15 mouse cellular contexts compared by ENCODE assay signal in the genomic region with DNA sequence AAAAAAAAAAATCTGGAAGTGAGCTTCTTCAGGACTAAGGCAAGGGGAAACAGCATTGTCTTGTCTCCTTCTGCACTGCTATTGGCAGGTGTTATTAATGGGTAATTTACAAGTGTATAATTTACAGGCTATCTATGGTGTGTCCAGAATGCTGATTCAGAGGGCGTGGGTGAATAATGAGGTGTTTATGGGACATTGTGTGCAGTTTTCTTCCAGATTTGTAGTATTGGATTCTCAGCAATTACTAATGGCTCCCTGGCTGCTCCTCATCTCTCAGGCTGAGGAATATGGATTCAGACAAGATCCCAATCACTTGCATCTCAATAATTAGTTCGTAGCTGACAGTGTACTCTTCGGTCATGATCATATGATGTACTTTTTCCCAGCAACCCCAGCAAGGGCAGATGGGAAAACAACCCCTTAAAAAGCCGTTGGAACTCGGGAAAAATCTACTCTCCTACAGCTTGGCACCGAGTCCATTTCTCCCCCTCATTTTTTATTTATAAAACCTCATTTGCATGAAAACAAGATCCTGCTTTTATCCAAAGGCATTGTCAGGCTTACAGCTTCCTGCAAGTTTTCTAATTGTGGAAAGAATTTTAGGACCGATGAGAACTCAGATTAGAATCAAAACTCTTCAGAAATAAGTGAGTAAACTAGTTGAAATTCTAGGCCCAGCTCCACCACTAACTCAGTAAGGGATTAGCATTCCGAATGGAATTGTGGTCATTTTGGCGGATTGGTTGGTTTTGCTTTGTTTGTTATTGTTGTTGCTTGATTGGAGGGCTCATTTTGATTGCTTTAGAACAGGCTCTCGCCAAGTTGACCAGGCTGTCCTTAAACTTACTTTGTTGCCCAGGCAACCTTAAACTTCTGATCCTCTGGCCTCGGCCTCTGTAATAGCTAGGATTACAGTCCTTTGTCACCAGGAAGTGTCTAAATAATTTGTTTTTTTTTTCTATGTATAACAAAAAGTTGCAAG.
DNase-seq lines count a peak whose midpoint lies in the region; ATAC-seq and TF ChIP-seq lines count a peak whose summit lies in the region.
"Had no signal": no experiment of that assay in that cellular context is flagged by ENCODE, and none has a peak within 500 bp of the region (broad histone marks: within the 10 kb centered on the region; RNA-seq: fewer than 3 reads in every experiment).

No protein-coding gene starts in this region.

- no peak overlapping the region for H3K27ac ChIP-seq in embryonic facial prominence, embryonic 11.5 days (replicated peaks; ENCODE audit: low read depth, low read length)
- H3K27ac ChIP-seq in embryonic facial prominence, embryonic 10.5 days (replicated peaks), result no peak overlapping the region
- peak overlapping the region; percentile 41 for H3K27ac ChIP-seq in forebrain, postnatal 0 days (ENCODE audit: low read depth, low read length)
- peak overlapping the region; percentile 69 for H3K27ac ChIP-seq in left cerebral cortex, adult 2 months

- DNase-seq in embryonic facial prominence, embryonic 11.5 days (ENCODE audit: low spot score), result peak; percentile 21
- DNase-seq in embryonic facial prominence, embryonic 10.5 days (ENCODE audit: low spot score), result no peak
- peak; percentile 41 for DNase-seq in Muller cell, postnatal 12 days (ENCODE audit: inconsistent ontology term)
- peak; percentile 59 for DNase-seq in forebrain, postnatal 0 days
- DNase-seq in left cerebral cortex, adult 2 months (ENCODE audit: extremely low spot score in 1 of 2, low spot score in 2 of 2), result peak; percentile 16 to 32
- DNase-seq in urinary bladder, adult 2 months (ENCODE audit: low spot score), result no peak
- DNase-seq in kidney, postnatal 10 days, result no peak
- DNase-seq in gastrocnemius, postnatal 4 days (ENCODE audit: low spot score in 2 of 2), result no peak
- DNase-seq: gastrocnemius, postnatal 10 days; heart, postnatal 14 days; kidney, adult 18-20 months; lung, embryonic 14.5 days; spleen, adult 18-20 months had no signal

- H3K27me3 ChIP-seq in embryonic facial prominence, embryonic 11.5 days (ENCODE audit: control insufficient read depth, insufficient read depth, low read length), result no peaks in the 10 kb centered on the region
- no peaks in the 10 kb centered on the region for H3K27me3 ChIP-seq in embryonic facial prominence, embryonic 10.5 days (replicated peaks; ENCODE audit: low read depth, poor library complexity, severe bottlenecking)
- no peaks in the 10 kb centered on the region for H3K27me3 ChIP-seq in forebrain, postnatal 0 days (ENCODE audit: insufficient read depth, low read length)

- no peak for TF ChIP-seq CTCF in forebrain, postnatal 0 days (IDR thresholded peaks at IDR 0.05; ENCODE audit: low read depth)
- no peak for TF ChIP-seq CTCF in left cerebral cortex, adult 2 months (IDR thresholded peaks at IDR 0.05)

- no peak overlapping the region for H3K4me3 ChIP-seq in embryonic facial prominence, embryonic 11.5 days (ENCODE audit: low read depth, low read length)
- no peak overlapping the region for H3K4me3 ChIP-seq in embryonic facial prominence, embryonic 10.5 days
- H3K4me3 ChIP-seq in forebrain, postnatal 0 days (ENCODE audit: low read depth, low read length), result no peak overlapping the region
- no peak overlapping the region for H3K4me3 ChIP-seq in left cerebral cortex, adult 2 months

- 76% methylated on average over 11 of the region's 11 CpGs for WGBS in embryonic facial prominence, embryonic 11.5 days
- whole genome bisulfite sequencing in embryonic facial prominence, embryonic 10.5 days, result 71% methylated on average over 11 of the region's 11 CpGs
- WGBS in forebrain, postnatal 0 days, result 15% methylated on average over 11 of the region's 11 CpGs

- no peaks in the 10 kb centered on the region for H3K4me1 ChIP-seq in embryonic facial prominence, embryonic 11.5 days (ENCODE audit: control insufficient read depth, insufficient read depth, low read length)
- H3K4me1 ChIP-seq in embryonic facial prominence, embryonic 10.5 days, result peaks cover 17% of the 10 kb centered on the region
- peaks cover 9% of the 10 kb centered on the region for H3K4me1 ChIP-seq in forebrain, postnatal 0 days (ENCODE audit: insufficient read depth)

- H3K9ac ChIP-seq in embryonic facial prominence, embryonic 11.5 days (replicated peaks; ENCODE audit: low read length), result no peak overlapping the region
- H3K9ac ChIP-seq in forebrain, postnatal 0 days, result no peak overlapping the region
- H3K9ac ChIP-seq: lung, embryonic 14.5 days had no signal

- intact Hi-C loops in left cerebral cortex, adult 2 months (cut with DNase I), result loop anchor here (5.0 kb wide), 1 partner anchor 136 kb away; no protein-coding TSS in a partner anchor

- H3K4me2 ChIP-seq in embryonic facial prominence, embryonic 11.5 days (ENCODE audit: low read depth, low read length), result no peak overlapping the region
- H3K4me2 ChIP-seq in forebrain, postnatal 0 days (ENCODE audit: low read depth), result no peak overlapping the region
- H3K4me2 ChIP-seq: lung, embryonic 14.5 days had no signal

- H3K36me3 ChIP-seq in embryonic facial prominence, embryonic 11.5 days (replicated peaks; ENCODE audit: control insufficient read depth, insufficient read depth, low read depth, low read length), result no peaks in the 10 kb centered on the region
- no peaks in the 10 kb centered on the region for H3K36me3 ChIP-seq in embryonic facial prominence, embryonic 10.5 days (replicated peaks)
- H3K36me3 ChIP-seq in forebrain, postnatal 0 days (ENCODE audit: insufficient read depth), result no peaks in the 10 kb centered on the region
- H3K36me3 ChIP-seq: G1E had no signal

- no peaks in the 10 kb centered on the region for H3K9me3 ChIP-seq in embryonic facial prominence, embryonic 11.5 days (replicated peaks; ENCODE audit: control insufficient read depth, low read length)
- no peaks in the 10 kb centered on the region for H3K9me3 ChIP-seq in embryonic facial prominence, embryonic 10.5 days
- H3K9me3 ChIP-seq in forebrain, postnatal 0 days (ENCODE audit: low read length), result no peaks in the 10 kb centered on the region

- ATAC-seq in embryonic facial prominence, embryonic 11.5 days (replicated peaks; ENCODE audit: insufficient number of reproducible peaks, low FRiP score, low TSS enrichment, low read depth), result no peak
- ATAC-seq in forebrain, postnatal 0 days, result peak; percentile 53; the same call in 1 of the 2 replicates
- ATAC-seq: activated CD4-positive, CD25-positive, alpha-beta regulatory T cell, adult 4 months had no signal

Comparison
In these comparisons a context has a peak if more than half of its experiments do, and no peak if none do; other contexts are left out.
1. DNase-seq: peak in embryonic facial prominence, embryonic 11.5 days (single experiment), Muller cell, postnatal 12 days (single experiment), forebrain, postnatal 0 days (single experiment) and left cerebral cortex, adult 2 months (2 of 2); none in embryonic facial prominence, embryonic 10.5 days (single experiment), urinary bladder, adult 2 months (single experiment), kidney, postnatal 10 days (single experiment) and gastrocnemius, postnatal 4 days (0 of 2).
2. H3K27ac ChIP-seq: peak in forebrain, postnatal 0 days (single experiment) and left cerebral cortex, adult 2 months (single experiment); none in embryonic facial prominence, embryonic 11.5 days (single experiment) and embryonic facial prominence, embryonic 10.5 days (single experiment).